Mouse (Mus musculus) monocyte, adult 5-6 weeks (primary cell): ENCODE data around the gene Pbp2. TPM values are rescaled to one million over a fixed set of nuclear protein-coding genes. Genes with fewer than 3 reads are reported as not detected.

Experiments used
- ATAC-seq: fragments of 153-309, 156-312 bp; replicated peaks from 2 replicates; pipeline ENCODE4 v1.8.0; 2017; ENCODE audit warnings: mild to moderate bottlenecking; ENCODE audit not compliant: low TSS enrichment, insufficient number of reproducible peaks, severe bottlenecking, poor library complexity, low FRiP score
- total RNA-seq: library from RNA; stranded (forward); fragments of 200-1000, 200-491, 200-594 nt; gene quantifications from 3 replicates; pipeline ENCODE4 v1.2.3, GENCODE M21; 2017

The Pbp2 gene
- total RNA-seq, 1 experiment from 2014 or later: not detected

DNA sequence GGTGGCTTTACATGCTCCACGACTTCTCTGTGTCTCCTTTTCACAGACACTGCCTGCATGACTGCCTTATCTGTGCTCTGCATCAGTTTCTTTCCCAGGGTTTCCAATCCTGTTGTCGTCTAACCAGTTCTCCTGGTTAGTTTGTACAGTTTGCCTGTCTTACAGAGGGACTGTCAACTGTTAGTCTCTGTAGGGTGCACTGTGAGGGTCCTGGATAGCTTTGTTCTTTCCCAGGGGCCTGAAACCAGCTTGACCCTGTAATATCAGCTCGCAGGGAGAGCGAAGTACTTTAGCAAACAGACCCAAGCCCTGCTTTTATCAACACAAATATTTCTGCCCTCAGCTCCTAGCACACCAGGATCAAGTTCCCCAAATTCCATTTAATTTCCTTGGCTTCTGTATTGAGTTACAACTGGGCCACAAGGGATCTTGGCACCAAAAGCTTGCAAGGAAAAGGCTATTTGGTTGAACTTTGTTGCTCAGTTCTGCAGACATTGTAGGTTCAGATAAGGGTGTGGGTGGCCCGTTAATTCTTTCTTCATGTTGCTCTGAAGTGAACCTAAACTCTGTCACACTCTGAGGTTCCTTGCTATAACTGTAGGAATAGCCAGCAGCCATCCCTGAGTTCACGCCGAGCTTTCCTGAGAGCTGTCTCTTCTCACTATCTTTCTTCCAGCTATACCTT lies 5.5 kb downstream of the Pbp2 start:
- no peak for ATAC-seq

DNA sequence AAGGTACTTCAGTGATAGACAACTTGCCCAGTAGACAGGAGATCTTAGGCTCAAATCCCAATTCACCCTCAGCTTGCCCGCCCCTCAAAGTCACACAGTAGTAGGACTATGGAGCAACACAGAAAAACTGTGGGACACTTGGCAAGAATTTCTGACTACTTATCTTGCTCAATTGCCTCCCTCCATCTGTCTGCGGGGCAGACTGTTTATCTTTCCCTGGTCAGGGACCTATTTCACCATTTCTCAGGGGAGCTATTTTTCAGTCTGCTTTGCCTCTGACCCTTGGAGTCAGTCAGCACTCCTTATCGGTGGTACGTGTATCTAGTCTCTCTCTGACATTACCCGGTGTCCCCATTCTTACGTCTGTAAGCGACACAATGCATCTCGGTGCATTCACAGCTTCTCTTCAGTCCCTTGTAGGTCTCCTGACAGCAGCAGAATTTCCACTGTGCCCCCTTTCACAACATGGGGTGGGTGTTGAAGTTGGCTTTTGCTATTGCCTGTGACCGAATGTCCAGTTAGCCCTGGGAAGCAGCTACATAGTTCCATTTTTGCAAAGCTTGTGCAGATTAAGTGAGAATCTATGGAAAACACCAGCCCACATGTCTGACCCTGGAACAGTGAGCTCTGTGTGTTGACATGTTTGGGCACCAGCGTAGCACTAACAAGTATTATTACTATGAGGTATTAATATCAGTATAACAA lies 7.6 kb downstream of the Pbp2 start:
- no peak for ATAC-seq

GRCm38 (mm10) chr6:135300469-135300868 lies 9.7 kb downstream of the Pbp2 start:
- ATAC-seq: no peak

DNA sequence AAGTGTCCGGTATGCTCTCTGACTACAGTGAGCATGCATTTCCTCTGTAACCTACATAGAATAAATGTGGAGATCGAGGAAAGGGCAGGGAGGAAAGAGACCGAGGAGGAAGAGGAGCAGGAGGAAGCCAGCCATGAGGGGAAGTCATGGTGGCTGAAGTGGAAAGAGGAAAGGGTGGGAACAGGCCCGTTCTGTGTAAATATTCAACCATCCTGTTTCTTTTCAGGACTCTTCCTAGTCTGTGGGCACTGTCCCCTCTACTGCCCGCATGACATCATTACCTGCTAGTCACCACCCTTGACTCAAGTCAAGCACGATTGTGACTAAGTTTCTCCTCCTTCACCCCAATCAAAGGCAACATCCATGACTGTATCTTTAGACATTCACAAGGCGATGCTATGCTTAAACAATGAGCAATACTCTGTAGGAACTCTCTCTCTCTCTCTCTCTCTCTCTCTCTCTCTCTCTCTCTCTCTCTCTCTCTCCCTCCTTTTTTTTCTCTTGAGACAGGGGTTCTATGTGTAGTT lies 11.1 kb downstream of the Pbp2 start:
- no peak for ATAC-seq

- ATAC-seq: no peak
Observed at GRCm38 (mm10) chr6:135297570-135297969, 12.6 kb downstream of the Pbp2 start.

DNA sequence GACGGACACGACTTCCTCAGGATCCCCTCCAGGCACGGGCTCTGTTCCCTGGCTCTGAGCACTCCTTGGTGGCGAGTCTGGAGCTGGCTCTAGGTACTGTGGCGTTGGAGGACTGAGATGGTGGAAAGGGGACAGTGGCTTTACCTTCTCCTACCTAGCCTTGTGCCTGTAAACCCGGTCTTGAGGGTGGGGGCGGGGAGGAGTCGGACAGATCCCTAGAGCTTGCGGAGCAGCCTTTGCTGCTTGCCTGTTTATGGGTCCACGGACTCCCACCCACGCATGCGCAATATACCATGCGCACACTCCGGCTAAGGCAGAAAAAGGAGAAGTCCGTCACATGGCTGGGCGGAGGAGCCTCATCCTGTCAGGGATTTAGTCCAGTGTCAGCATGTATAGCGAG lies 13.9 kb downstream of the Pbp2 start:
- peak; percentile 91 for ATAC-seq

- ATAC-seq: no peak
Observed at GRCm38 (mm10) chr6:135295082-135295861, 14.9 kb downstream of the Pbp2 start.

DNA sequence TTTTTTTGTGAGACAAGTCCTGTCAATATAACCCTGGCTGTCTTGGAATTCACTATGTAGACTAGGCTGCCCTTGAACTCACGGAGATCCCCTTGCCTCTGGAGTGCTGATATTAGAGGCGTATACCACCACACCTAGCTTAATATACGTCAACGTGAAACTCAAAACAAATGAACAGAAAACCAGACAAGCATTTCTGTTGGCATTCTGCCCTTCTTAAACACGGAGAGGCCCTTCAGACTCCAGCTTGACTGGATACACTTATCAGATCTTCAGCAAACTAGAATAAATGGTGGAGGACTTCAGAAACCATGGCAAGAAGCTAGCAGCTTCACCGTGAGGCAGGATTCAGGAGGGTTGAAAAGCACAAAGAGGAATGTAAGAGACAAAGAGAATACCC lies 16.1 kb downstream of the Pbp2 start:
- no peak for ATAC-seq

- ATAC-seq: no peak
Observed at GRCm38 (mm10) chr6:135292391-135292790, 17.8 kb downstream of the Pbp2 start.

DNA sequence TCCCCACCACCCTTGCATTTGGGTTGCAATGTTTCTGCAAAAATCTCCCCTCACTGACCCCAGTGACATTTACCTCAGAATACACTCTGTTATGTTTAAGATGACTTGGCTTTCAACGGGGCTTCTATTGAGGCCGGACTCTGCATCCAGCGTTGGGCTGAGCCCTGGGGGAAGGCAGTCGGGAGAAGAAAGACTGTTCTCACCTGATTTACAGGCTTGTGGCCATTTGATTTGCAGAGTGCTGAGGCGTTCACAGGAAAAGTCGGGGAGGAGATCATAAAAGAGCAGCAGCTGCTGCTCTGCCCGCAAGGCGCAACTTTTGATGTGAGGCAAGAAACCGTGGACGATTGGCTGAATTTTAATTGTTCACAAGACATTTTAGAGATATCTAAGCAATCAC lies 30.3 kb downstream of the Pbp2 start:
- no peak for ATAC-seq

DNA sequence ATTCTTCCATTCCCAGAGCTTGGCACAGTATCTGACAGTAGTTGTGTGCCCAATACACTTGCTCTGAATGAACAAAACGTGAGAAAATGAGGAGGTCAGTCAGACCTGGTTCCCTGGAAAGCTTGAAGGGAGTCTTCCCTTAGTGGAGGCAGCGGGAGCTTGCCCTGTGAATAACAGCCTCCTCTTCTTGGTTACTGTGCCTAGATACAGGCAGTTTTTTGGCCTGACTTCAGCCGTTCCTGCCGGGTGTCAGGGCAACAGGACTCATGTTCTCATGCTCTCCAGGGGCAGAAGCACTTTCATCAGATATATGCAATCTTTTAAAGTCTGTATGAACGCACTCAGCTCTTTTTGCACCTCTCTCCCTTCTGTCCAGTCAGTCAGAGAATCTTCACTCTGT lies 30.9 kb downstream of the Pbp2 start:
- ATAC-seq: no peak

DNA sequence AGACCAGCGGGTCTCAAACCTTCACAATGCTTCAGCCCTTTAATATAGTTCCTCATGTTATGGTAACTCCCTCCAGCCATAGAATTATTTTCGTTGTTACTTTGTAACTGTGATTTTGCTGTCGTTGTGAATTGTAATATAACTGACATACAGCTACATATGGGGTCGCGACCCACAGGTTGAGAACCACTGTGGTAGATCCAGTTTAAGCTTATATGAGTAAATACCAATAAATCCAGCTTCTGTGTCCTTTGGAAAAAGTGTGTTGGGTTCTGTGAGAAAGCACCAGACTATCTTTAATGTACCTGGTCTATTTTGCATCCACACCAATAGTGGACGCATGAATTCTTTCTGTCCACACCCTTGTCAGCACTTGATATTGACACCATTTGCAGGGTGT lies 31.9 kb downstream of the Pbp2 start:
- ATAC-seq: no peak

DNA sequence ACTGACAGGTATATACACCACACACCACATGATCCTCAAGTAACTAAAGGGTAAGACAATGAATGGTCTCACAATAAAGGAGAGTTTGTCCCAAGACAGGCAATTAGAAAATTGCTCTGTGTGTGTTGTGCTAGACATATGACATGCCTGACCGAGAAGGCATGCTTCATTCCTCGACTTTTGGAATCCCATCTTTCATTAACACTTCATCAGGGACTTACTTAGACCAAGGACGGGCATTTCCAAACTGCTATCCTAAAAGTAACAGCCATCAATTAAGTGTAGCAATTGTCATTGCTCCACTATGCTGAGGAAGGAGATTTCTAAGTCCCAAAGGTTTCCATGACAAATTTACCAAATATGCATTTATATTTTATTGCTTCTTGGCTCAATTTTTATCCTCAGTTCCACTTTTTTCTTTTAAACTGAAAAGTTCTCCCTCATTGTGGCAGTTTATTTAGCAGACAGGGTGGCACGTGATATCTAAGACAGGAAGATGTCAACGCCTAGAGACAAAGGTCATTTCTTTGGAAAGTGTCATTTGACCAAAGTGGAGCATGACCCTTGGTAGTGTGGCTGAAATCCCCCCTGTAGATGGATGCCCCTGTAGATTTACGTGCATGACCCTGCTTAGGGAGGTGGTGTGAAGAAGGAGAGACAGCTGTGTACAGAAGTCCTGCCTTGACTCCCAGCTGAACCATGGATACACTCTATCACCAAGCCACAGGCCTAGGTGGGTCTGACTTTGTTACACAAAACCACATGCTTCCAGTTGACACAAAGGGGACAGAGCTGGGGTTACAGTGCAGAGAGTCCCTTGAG lies 33.5 kb downstream of the Pbp2 start:
- no peak for ATAC-seq

- no peak for ATAC-seq
Observed at GRCm38 (mm10) chr6:135275231-135275630, 35.0 kb downstream of the Pbp2 start.

GRCm38 (mm10) chr6:135273066-135273465 lies 37.1 kb downstream of the Pbp2 start:
- no peak for ATAC-seq

DNA sequence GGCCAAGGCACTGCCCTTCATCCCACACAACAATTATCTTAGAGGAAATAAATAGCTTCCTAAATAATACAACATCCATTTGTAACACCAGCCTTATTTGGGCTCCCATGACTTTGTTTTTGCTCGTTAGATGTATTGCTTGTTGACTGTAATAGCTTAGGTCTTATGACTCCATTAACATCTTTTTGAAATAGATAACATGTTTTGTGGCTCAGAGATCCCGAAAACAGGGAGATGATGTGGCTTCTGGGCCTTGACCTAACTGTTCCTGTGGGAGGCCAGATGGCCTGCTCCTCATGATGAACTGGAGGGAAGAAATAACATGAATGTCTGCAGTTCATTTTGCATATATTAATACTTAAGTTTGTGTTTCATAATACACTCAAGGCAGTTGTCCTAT lies 38.4 kb downstream of the Pbp2 start:
- ATAC-seq: no peak

DNA sequence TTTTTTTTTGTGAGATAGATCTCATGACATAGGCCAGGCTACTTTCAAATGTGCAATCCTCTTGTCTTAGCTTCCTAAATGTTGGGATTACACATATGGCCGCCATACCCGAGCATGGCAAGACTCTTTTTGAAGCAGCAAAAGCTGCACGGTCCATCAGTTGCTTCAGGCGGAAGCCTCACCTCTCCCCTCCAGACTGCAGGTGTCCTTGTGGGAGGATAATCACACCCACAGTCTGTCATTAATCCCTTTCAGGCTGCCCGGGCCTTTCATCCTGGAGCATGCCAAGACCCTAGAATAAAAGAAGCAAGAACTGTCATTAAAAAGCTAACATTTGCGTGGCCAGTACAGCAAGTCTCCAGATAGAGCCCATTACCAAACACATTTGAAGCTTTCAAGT lies 40.6 kb downstream of the Pbp2 start:
- ATAC-seq: no peak

GRCm38 (mm10) chr6:135268392-135268791 lies 41.8 kb downstream of the Pbp2 start:
- no peak for ATAC-seq

DNA sequence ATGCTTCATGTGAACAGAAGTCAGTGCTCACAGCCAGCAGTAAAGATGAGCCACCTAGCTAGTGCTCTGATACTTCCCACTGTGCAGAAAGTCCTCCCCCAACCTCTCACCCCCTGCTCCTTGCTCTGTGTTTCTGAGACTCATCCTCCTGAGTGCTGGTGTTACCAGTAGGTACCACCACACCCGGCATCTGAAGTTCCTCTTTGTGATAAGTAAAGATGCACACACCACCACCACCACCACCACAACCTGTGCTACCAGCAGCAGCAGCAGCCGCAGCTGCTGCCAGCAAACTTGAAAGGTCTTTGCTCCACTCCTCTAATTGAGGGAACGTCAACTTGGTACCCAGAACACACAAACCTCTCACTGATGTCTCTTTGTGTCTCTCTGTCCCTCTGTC lies 43.0 kb downstream of the Pbp2 start:
- ATAC-seq: no peak
